Mouse (Mus musculus) hindbrain, embryonic 14.5 days (tissue): Measurements from ENCODE around the gene Abca17. TPM values are rescaled to one million over a fixed set of nuclear protein-coding genes. Genes with fewer than 3 reads are reported as not detected.

Experiments used
- ATAC-seq: fragments of 200-750 bp; cut with Nextera tagmentation; 2 replicates; pipeline ENCODE4 v1.8.0; 2017; ENCODE audit warnings: moderate number of reproducible peaks, mild to moderate bottlenecking, moderate TSS enrichment, moderate library complexity; ENCODE audit not compliant: low FRiP score
- DNase-seq: peaks from one replicate; pipeline ENCODE4 v3.0.0-alpha.2; 2015; ENCODE audit warnings: low spot score
- H3K27ac ChIP-seq: fragments of 300-500 bp; sonication (generic); 2 replicates; pipeline ENCODE4 v1.5.1; 2014; ENCODE audit warnings: mild to moderate bottlenecking, moderate library complexity
- H3K27me3 ChIP-seq: fragments of 300-500 bp; sonication (generic); 2 replicates; pipeline ENCODE4 v1.6.1; 2014; ENCODE audit warnings: mild to moderate bottlenecking, low read length, mixed read lengths; ENCODE audit not compliant: control insufficient read depth, insufficient read depth
- H3K36me3 ChIP-seq: fragments of 300-500 bp; sonication (generic); replicated peaks from 2 replicates; pipeline ENCODE4 v1.6.1; 2014; ENCODE audit not compliant: control insufficient read depth, insufficient read depth
- H3K4me1 ChIP-seq: fragments of 300-500 bp; sonication (generic); replicated peaks from 2 replicates; pipeline ENCODE4 v1.6.1; 2014; ENCODE audit warnings: antibody characterized with exemption, low read length, mixed read lengths; ENCODE audit not compliant: control insufficient read depth, insufficient read depth
- H3K4me2 ChIP-seq: fragments of 300-500 bp; sonication (generic); replicated peaks from 2 replicates; pipeline ENCODE4 v1.6.1; 2014; ENCODE audit warnings: mild to moderate bottlenecking, moderate library complexity
- H3K4me3 ChIP-seq: fragments of 300-500 bp; sonication (generic); replicated peaks from 2 replicates; pipeline ENCODE4 v1.5.1; 2014; ENCODE audit warnings: mild to moderate bottlenecking, low read length
- H3K9ac ChIP-seq: fragments of 300-500 bp; sonication (generic); 2 replicates; pipeline ENCODE4 v1.6.1; 2014
- H3K9me3 ChIP-seq: fragments of 300-500 bp; sonication (generic); 2 replicates; pipeline ENCODE4 v1.6.1; 2016; ENCODE audit warnings: low read length; ENCODE audit not compliant: control insufficient read depth
- WGBS: fragments of 180-500 bp; shearing (Covaris S2); extraction: QIAGEN DNeasy Blood & Tissue Kit; methylation state at CpG from one replicate; pipeline ENCODE4 v1.1.7; 2014; 5-methylcytosine and 5-hydroxymethylcytosine counted together
- polyA plus RNA-seq: library from polyadenylated mRNA; unstranded; fragments of >200 nt; fragmentation: Nextera tagmentation; extraction: Ambion mirVana; gene quantifications from 2 replicates; pipeline ENCODE4 v1.2.1, GENCODE M21; 2014

The Abca17 gene
- polyA plus RNA-seq, 1 experiment from 2014 or later = 0.63 TPM

- Histone ChIP-seq H3K9ac (no peak overlapping the region), H3K27me3 (no peaks in the 10 kb centered on the region), H3K27ac (no peak overlapping the region), H3K36me3 (peaks cover 80% of the 10 kb centered on the region), H3K4me2 (no peak overlapping the region), H3K9me3 (no peaks in the 10 kb centered on the region), H3K4me3 (no peak overlapping the region), H3K4me1 (no peaks in the 10 kb centered on the region)
- 100% methylated on average over 1 of the region's 1 CpGs for whole genome bisulfite sequencing
- no peak for ATAC-seq
- DNase-seq = no peak
These were observed 114.4 kb downstream of the Abca17 start for GRCm38 (mm10) chr17:24236479-24236878.

- no peak overlapping the region for H3K4me2 ChIP-seq
- peaks cover 58% of the 10 kb centered on the region for H3K36me3 ChIP-seq
- H3K4me3 ChIP-seq = no peak overlapping the region
- no peaks in the 10 kb centered on the region for H3K9me3 ChIP-seq
- no peaks in the 10 kb centered on the region for H3K27me3 ChIP-seq
- ATAC-seq (no peak), DNase-seq (no peak)
- WGBS = 91% methylated on average over 7 of the region's 7 CpGs
- H3K27ac ChIP-seq = no peak overlapping the region
- no peaks in the 10 kb centered on the region for H3K4me1 ChIP-seq
- no peak overlapping the region for H3K9ac ChIP-seq
These were observed 122.9 kb downstream of the Abca17 start for GRCm38 (mm10) chr17:24227941-24228340.

GRCm38 (mm10) chr17:24226721-24227120 lies 124.1 kb downstream of the Abca17 start:
- WGBS = 95% methylated on average over 8 of the region's 8 CpGs
- Histone ChIP-seq H3K9ac (no peak overlapping the region), H3K9me3 (no peaks in the 10 kb centered on the region), H3K4me1 (no peaks in the 10 kb centered on the region), H3K27me3 (no peaks in the 10 kb centered on the region), H3K36me3 (peaks cover 56% of the 10 kb centered on the region), H3K4me3 (no peak overlapping the region), H3K27ac (no peak overlapping the region), H3K4me2 (no peak overlapping the region)
- no peak for DNase-seq
- ATAC-seq = no peak

- Histone ChIP-seq H3K9me3 (no peaks in the 10 kb centered on the region), H3K4me1 (0 out of 2 replicates have a peak, but pooled peaks cover 3% of the 10 kb centered on the region), H3K27me3 (no peaks in the 10 kb centered on the region), H3K27ac (no peak overlapping the region), H3K9ac (no peak overlapping the region), H3K4me3 (no peak overlapping the region), H3K4me2 (no peak overlapping the region), H3K36me3 (peaks cover 50% of the 10 kb centered on the region)
- ATAC-seq (no peak), DNase-seq (no peak)
- WGBS = 96% methylated on average over 5 of the region's 5 CpGs
These were observed 125.0 kb downstream of the Abca17 start for GRCm38 (mm10) chr17:24225851-24226250.

- Histone ChIP-seq H3K36me3 (peaks cover 40% of the 10 kb centered on the region), H3K9ac (no peak overlapping the region), H3K4me2 (no peak overlapping the region), H3K9me3 (no peaks in the 10 kb centered on the region), H3K27ac (no peak overlapping the region), H3K4me3 (no peak overlapping the region), H3K4me1 (peaks cover 7% of the 10 kb centered on the region), H3K27me3 (no peaks in the 10 kb centered on the region)
- WGBS = 96% methylated on average over 10 of the region's 10 CpGs
- ATAC-seq = no peak
- DNase-seq = no peak
These were observed 126.1 kb downstream of the Abca17 start for GRCm38 (mm10) chr17:24224741-24225140.

- no peak for ATAC-seq
- no peak for DNase-seq
- Histone ChIP-seq H3K36me3 (peaks cover 32% of the 10 kb centered on the region), H3K9ac (no peak overlapping the region), H3K27me3 (no peaks in the 10 kb centered on the region), H3K27ac (no peak overlapping the region), H3K4me2 (no peak overlapping the region), H3K4me3 (no peak overlapping the region), H3K9me3 (no peaks in the 10 kb centered on the region), H3K4me1 (peaks cover 11% of the 10 kb centered on the region)
- WGBS = 91% methylated on average over 5 of the region's 5 CpGs
These were observed 127.4 kb downstream of the Abca17 start for GRCm38 (mm10) chr17:24223513-24223912.

GRCm38 (mm10) chr17:24222653-24223052 lies 128.2 kb downstream of the Abca17 start:
- peaks cover 11% of the 10 kb centered on the region for H3K4me1 ChIP-seq
- 83% methylated on average over 6 of the region's 6 CpGs for WGBS
- no peaks in the 10 kb centered on the region for H3K27me3 ChIP-seq
- DNase-seq (no peak), ATAC-seq (no peak)
- H3K9ac ChIP-seq = no peak overlapping the region
- peaks cover 34% of the 10 kb centered on the region for H3K36me3 ChIP-seq
- H3K27ac ChIP-seq = no peak overlapping the region
- no peaks in the 10 kb centered on the region for H3K9me3 ChIP-seq
- H3K4me3 ChIP-seq = no peak overlapping the region
- H3K4me2 ChIP-seq = no peak overlapping the region

- no peaks in the 10 kb centered on the region for H3K9me3 ChIP-seq
- WGBS = 6% methylated on average over 41 of the region's 41 CpGs
- peak; percentile 93 for ATAC-seq
- H3K27ac ChIP-seq = peak within 1 kb of the TSS; percentile 30; the same call in 1 of the 2 replicates
- DNase-seq = peak; percentile 89
- peak within 1 kb of the TSS; percentile 76 for H3K9ac ChIP-seq
- peak within 1 kb of the TSS; percentile 68 for H3K4me3 ChIP-seq
- peaks cover 11% of the 10 kb centered on the region for H3K4me1 ChIP-seq
- H3K4me2 ChIP-seq = peak within 1 kb of the TSS; percentile 78
- H3K27me3 ChIP-seq = no peaks in the 10 kb centered on the region
- peaks cover 41% of the 10 kb centered on the region for H3K36me3 ChIP-seq
These were observed 130.1 kb downstream of the Abca17 start, which contains the start of gene Tedc2 for GRCm38 (mm10) chr17:24220435-24221411. Tedc2 (minus strand) TSS chr17:24220851.

GRCm38 (mm10) chr17:24216836-24217235 lies 134.0 kb downstream of the Abca17 start:
- H3K4me1 ChIP-seq = peaks cover 13% of the 10 kb centered on the region
- no peak overlapping the region for H3K9ac ChIP-seq
- H3K27me3 ChIP-seq = no peaks in the 10 kb centered on the region
- H3K36me3 ChIP-seq = peaks cover 30% of the 10 kb centered on the region
- no peak overlapping the region for H3K27ac ChIP-seq
- ATAC-seq = no peak
- no peaks in the 10 kb centered on the region for H3K9me3 ChIP-seq
- no peak for DNase-seq
- WGBS = 66% methylated on average over 4 of the region's 4 CpGs
- H3K4me2 ChIP-seq = no peak overlapping the region
- H3K4me3 ChIP-seq = no peak overlapping the region
